Mouse (Mus musculus) hindbrain, embryonic 10.5 days (tissue): ENCODE measurements around the gene Kcnj16. TPM values are rescaled to one million over a fixed set of nuclear protein-coding genes. Genes with fewer than 3 reads are reported as not detected.

Source experiments
- DNase-seq: peaks from one replicate; pipeline ENCODE4 v3.0.0-alpha.2; 2017; ENCODE audit warnings: low spot score
- H3K27ac ChIP-seq: fragments of 300-500 bp; sonication (generic); 2 replicates; pipeline ENCODE4 v1.5.1; 2016; ENCODE audit warnings: mild to moderate bottlenecking, moderate library complexity
- H3K27me3 ChIP-seq: fragments of 300-500 bp; sonication (generic); 2 replicates; pipeline ENCODE4 v1.6.1; 2016; ENCODE audit warnings: mild to moderate bottlenecking; ENCODE audit not compliant: poor library complexity, insufficient read depth, severe bottlenecking
- H3K36me3 ChIP-seq: fragments of 300-500 bp; sonication (generic); 2 replicates; pipeline ENCODE4 v1.6.1; 2016; ENCODE audit warnings: mild to moderate bottlenecking, moderate library complexity
- H3K4me1 ChIP-seq: fragments of 300-500 bp; sonication (generic); replicated peaks from 2 replicates; pipeline ENCODE4 v1.6.1; 2016; ENCODE audit warnings: mild to moderate bottlenecking
- H3K4me3 ChIP-seq: fragments of 300-500 bp; sonication (generic); 2 replicates; pipeline ENCODE4 v1.5.1; 2016; ENCODE audit warnings: mild to moderate bottlenecking, moderate library complexity
- H3K9me3 ChIP-seq: fragments of 300-500 bp; sonication (generic); 2 replicates; pipeline ENCODE4 v1.6.1; 2016; ENCODE audit warnings: mild to moderate bottlenecking, moderate library complexity
- WGBS: fragments of 180-500 bp; shearing (Covaris S2); methylation state at CpG from one replicate; pipeline ENCODE4 v1.1.7; 2016; 5-methylcytosine and 5-hydroxymethylcytosine counted together
- polyA plus RNA-seq: library from polyadenylated mRNA; unstranded; fragments of >200 nt; fragmentation: Nextera tagmentation; extraction: Ambion mirVana; gene quantifications from 2 replicates; pipeline ENCODE4 v1.2.1, GENCODE M21; 2016

Kcnj16 gene
- polyA plus RNA-seq = not detected in 2 replicates

DNA sequence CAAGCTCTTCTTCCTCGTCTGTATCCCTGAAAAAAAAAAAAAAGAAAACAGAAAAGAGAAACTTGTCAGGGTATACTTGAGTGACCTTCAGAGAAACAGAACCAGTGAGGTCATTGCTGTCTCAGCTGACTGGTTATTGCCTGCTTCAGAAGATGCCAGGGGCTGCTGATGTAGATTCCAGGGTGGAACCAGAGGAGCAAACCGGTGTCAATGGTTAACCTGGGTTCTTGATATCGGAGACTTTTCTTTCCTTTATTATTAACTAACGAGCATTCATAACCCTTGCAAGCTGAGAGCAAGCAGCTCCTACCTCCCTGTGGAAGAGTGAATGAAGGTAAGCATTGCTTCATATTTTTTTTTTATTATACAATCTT is at the start of gene Kcnj16:
Gene Kcnj16 (plus strand): TSS at position 272 of the 374 bp plus-strand sequence.
- WGBS = 83% methylated on average over 4 of the region's 4 CpGs
- H3K9me3 ChIP-seq = no peaks in the 10 kb centered on the region
- no peak within 1 kb of the TSS for H3K4me3 ChIP-seq
- H3K4me1 ChIP-seq = no peaks in the 10 kb centered on the region
- no peaks in the 10 kb centered on the region for H3K27me3 ChIP-seq
- DNase-seq = no peak
- no peaks in the 10 kb centered on the region for H3K36me3 ChIP-seq
- H3K27ac ChIP-seq = no peak within 1 kb of the TSS

DNA sequence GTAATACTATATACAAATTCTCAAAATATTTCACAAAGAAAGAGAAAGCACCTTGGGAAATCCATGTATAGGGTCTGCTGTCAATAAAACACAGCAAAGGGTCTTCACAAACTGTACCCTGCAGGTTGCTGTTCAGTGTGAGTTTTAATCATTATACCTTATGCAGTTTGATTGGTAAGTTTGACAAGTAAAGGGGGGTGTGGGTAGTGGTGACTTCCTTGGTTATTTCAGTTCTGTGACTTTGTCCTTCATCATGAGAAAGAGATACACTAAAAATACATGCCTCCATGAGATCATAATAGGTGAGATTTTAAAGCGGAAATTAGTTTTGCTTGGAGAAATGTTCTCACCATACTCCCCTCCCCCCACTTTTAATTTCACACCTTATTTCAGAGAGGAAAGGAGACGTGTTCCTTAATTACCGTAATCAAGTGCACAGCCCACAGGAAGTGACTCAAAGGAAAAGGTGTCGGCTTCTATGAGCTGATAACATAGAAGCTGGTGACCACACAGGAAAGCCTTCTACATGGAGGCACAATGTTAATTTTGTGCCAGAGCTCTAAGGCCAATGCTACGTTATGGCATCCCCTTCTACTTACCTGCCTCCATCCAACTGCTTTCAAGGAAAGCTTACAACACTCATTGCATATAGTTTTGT is 48.9 kb upstream of the Kcnj16 start:
- no peaks in the 10 kb centered on the region for H3K9me3 ChIP-seq
- DNase-seq = no peak
- H3K4me3 ChIP-seq = no peak overlapping the region
- 88% methylated on average over 5 of the region's 5 CpGs for WGBS
- no peak overlapping the region for H3K27ac ChIP-seq
- H3K36me3 ChIP-seq = no peaks in the 10 kb centered on the region
- H3K4me1 ChIP-seq = no peaks in the 10 kb centered on the region
- H3K27me3 ChIP-seq = no peaks in the 10 kb centered on the region

DNA sequence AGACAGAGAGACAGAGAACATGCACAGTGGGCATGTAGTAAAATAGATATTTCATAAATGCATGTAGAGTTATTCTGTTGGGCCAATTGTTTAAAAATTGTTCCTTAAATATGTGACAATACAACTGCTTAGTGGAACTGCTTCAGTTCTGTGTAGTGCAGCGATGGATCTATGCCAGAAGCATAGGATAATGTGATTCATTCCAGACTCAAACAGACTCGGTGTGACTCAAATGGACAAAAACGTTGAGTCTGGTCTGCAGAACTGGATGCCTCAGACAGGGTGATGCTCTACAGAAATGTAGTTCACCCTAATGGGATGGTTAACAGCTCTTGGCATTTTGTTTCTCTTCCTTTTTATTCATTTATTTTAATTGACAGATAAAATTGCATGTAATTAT is 32.1 kb upstream of the Kcnj16 start:
- Histone ChIP-seq H3K27me3 (no peaks in the 10 kb centered on the region), H3K4me1 (no peaks in the 10 kb centered on the region), H3K4me3 (no peak overlapping the region), H3K36me3 (no peaks in the 10 kb centered on the region), H3K9me3 (no peaks in the 10 kb centered on the region), H3K27ac (no peak overlapping the region)
- DNase-seq = no peak
- 81% methylated on average over 3 of the region's 3 CpGs for WGBS

DNA sequence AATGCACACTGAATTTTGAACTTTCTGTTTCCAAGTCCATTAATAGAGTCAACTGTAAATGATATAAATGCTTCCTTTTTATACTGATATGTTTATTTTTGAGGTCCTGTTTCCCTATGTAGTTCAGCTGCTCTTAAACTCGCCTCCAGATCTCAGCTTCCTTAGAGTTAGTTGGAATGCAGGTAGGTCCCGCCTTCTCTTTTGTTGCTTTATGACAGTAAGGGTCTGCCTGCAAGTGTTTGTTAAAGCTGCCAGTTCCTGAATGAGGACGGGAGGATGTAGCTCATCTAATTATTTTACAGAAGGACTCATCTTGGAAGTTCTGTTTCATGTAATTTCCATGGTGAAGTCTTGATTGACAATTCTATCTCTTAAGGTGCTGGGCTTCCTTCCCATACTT is 25.6 kb upstream of the Kcnj16 start:
- peaks cover 13% of the 10 kb centered on the region for H3K4me1 ChIP-seq
- WGBS = 42% methylated on average over 3 of the region's 3 CpGs
- no peak for DNase-seq
- no peaks in the 10 kb centered on the region for H3K9me3 ChIP-seq
- H3K4me3 ChIP-seq = no peak overlapping the region
- no peaks in the 10 kb centered on the region for H3K36me3 ChIP-seq
- peak overlapping the region; percentile 29; the same call in 1 of the 2 replicates for H3K27ac ChIP-seq
- H3K27me3 ChIP-seq = no peaks in the 10 kb centered on the region

DNA sequence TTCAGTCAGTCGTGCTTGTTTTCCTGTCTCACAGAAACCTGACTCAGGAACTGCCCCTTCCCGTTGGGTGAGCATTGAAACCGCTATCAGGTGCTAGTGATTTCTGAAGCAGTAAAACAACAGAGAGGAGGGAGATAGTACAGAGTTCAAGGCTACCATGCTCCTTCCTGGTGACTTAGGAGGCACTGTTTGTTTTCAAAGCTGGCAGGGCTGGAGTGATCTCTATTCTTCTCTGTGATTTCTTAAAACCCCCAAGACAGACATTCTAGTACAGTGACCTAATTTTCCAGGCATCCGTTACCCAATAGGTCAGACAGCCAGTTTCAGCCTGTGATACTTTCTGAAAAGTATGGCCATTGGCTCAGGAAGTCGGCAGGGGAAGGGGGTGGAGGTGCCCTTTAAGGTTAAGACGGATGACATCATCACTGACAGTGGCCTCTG is 25.1 kb upstream of the Kcnj16 start:
- Histone ChIP-seq H3K4me3 (no peak overlapping the region), H3K27ac (peak overlapping the region; percentile 29; the same call in 1 of the 2 replicates), H3K9me3 (no peaks in the 10 kb centered on the region), H3K4me1 (peaks cover 13% of the 10 kb centered on the region), H3K27me3 (no peaks in the 10 kb centered on the region), H3K36me3 (no peaks in the 10 kb centered on the region)
- WGBS = 54% methylated on average over 6 of the region's 6 CpGs
- no peak for DNase-seq

DNA sequence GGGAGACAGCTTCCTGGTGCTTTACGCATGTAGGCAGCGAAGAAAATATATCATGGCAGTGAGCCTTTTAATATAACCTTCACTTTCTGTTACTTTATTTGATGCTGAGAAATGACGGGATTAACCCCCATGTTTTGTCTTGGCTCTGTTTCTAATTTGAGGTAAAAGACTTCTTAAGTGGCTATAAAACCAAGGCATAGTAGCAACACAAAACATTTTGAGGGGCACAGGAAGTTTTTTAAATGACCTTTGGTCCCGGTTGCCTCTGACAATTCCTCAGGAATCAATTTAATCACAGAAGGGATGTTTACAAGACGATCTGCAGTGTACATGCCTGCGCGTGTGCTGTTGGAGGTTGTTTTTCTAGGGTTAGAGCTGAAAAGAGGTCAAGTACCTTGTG is 11.2 kb upstream of the Kcnj16 start:
- Histone ChIP-seq H3K4me1 (peaks cover 7% of the 10 kb centered on the region; the same call in 1 of the 2 replicates), H3K36me3 (no peaks in the 10 kb centered on the region), H3K9me3 (no peaks in the 10 kb centered on the region), H3K4me3 (no peak overlapping the region), H3K27ac (no peak overlapping the region), H3K27me3 (no peaks in the 10 kb centered on the region)
- no peak for DNase-seq
- 63% methylated on average over 7 of the region's 7 CpGs for WGBS

DNA sequence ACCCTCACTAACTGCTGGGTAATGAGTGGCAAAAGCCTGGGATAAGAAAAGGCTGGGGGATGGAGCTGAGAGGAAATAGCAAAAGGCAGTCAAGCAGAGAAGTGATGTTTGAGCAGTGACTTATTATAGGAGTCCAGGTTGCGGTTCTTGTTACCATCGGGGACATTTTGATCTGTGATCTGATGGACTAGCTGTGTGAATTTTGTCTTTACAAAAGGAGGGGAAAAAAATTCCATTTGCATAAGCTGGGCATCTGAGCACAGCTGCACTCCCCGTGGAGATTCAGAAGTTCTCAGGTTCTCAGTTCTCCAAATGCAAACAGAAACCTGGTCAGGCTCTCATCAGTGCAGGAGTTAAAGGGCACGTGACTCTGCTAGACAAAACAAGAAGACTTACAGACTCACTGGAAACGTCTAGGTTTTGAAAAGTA is 6.2 kb upstream of the Kcnj16 start:
- Histone ChIP-seq H3K27ac (0 out of 2 replicates have a peak overlapping the region, but pooled peaks have one; percentile 64), H3K4me1 (peaks cover 15% of the 10 kb centered on the region; the same call in 1 of the 2 replicates), H3K4me3 (no peak overlapping the region), H3K36me3 (no peaks in the 10 kb centered on the region), H3K9me3 (no peaks in the 10 kb centered on the region), H3K27me3 (no peaks in the 10 kb centered on the region)
- peak; percentile 25 for DNase-seq
- 24% methylated on average over 5 of the region's 5 CpGs for WGBS

DNA sequence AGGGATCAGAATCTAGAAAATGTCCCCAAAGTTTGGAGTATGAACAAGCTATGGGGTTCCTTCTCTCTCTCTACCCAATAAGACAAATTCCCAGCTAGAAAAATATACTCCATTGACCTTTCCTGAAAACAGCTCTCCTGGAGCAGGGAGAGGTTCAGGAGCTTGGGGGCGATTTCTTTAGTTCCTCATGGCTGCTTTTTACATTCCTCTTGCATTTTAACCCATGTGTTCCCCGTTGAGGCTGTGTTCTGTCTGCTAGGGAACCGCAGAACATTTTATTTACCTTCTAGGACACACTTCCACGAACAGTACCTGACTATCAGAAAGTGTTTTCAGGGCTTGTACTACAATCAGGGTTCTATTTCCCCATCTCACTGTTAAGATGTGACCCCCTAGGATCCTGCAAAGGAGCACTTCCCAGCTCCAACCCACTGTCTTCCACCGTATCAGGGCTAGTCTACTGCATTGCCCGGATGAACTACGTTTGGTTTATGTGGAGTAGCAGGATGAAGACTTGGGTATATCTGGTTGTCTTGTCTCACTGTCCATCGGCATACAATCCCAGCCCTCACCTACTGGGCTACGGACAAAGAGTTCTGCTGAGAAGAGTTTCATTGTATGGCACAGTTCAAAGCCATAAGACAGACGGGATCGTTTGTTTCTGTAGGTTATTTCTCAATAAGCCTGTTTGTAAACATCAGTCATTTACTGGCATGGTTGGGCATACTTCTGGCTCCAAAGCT is 643 bp upstream of the Kcnj16 start:
- Histone ChIP-seq H3K36me3 (no peaks in the 10 kb centered on the region), H3K27ac (no peak overlapping the region), H3K4me1 (peaks cover 3% of the 10 kb centered on the region; the same call in 1 of the 2 replicates), H3K27me3 (no peaks in the 10 kb centered on the region), H3K4me3 (no peak overlapping the region), H3K9me3 (no peaks in the 10 kb centered on the region)
- WGBS = 79% methylated on average over 11 of the region's 11 CpGs
- no peak for DNase-seq

DNA sequence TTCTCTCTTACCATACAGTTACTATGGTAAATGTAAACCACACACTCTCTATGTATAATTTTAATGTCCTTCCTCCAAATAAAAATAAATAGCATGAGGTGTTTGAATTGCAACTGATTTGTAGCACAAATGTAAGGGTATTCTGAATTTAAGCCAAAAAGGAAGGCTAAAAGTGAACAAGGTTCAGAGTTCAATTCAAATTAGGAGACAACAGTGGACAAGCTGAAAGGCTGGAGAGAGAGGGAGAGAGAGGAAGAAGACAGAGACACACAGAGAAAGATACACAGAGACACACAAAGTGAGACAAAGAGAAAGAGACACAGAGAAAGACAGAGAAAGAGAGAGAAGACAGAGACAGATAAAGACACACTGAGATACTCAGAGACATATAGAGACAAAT is 1.1 kb downstream of the Kcnj16 start:
- Histone ChIP-seq H3K27ac (no peak overlapping the region), H3K4me1 (no peaks in the 10 kb centered on the region), H3K36me3 (no peaks in the 10 kb centered on the region), H3K9me3 (no peaks in the 10 kb centered on the region), H3K4me3 (no peak overlapping the region), H3K27me3 (no peaks in the 10 kb centered on the region)
- no peak for DNase-seq

DNA sequence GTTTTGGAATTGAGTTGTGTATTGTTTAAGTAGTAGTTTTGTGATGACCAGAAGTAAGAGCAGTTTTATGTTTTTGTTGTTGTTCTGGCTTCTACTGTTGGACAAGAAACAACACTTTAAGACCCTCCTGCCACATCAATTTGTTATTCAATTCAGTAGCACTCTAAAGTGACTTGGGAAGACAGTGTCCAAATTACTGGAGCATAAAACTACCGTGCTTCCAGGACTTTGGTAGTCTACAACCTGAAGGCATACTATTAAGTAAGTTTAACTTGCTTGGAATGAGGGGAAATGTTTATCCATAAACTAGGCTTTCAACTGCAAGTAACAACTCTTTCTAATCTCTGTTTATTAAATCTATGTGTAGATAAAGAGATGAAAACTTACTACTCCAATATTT is 17.7 kb downstream of the Kcnj16 start:
- Histone ChIP-seq H3K27me3 (no peaks in the 10 kb centered on the region), H3K27ac (no peak overlapping the region), H3K4me3 (no peak overlapping the region), H3K9me3 (no peaks in the 10 kb centered on the region), H3K36me3 (no peaks in the 10 kb centered on the region), H3K4me1 (no peaks in the 10 kb centered on the region)
- DNase-seq = no peak
- 65% methylated on average over 1 of the region's 1 CpGs for WGBS

DNA sequence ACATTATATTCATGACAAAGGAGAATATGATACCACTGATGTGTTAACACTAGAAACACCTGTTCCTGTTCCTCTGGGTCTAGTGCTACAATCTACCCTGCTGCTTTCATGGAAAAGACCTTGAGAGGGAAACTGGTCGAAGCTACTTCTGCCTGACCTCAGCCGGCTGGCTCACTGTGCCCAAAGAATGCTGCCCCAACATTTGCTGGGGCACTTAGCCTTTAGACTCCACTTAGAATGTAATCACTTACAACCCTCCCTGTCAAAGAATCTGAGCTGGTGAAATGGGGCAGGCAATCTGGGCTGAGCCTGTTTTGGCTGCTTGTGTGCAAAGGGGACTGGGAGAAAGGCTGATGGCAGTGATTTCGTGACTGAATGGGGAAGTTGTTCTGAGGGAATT is 18.1 kb downstream of the Kcnj16 start:
- Histone ChIP-seq H3K4me1 (no peaks in the 10 kb centered on the region), H3K27me3 (no peaks in the 10 kb centered on the region), H3K36me3 (no peaks in the 10 kb centered on the region), H3K27ac (0 out of 2 replicates have a peak overlapping the region, but pooled peaks have one; percentile 37), H3K4me3 (no peak overlapping the region), H3K9me3 (no peaks in the 10 kb centered on the region)
- DNase-seq = no peak
- 48% methylated on average over 3 of the region's 3 CpGs for WGBS

DNA sequence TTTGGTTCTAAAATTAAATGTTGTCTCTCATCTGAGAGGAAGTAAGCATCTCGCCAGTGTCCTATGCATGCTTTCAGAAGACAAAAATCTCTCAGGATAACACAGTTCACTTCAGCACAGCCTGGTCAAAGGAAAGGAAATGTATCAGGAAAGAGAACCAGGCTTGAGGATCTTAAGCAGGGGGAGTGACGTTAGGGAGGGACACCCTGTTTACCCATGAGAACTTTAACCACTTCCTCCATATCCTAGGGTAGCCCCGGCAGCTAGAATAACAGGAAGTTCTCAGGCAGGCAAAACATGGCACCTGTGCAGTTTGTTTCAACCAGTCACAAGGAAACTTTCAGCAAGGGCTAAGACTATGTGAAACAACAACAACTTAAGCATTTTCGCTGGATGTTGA is 25.8 kb downstream of the Kcnj16 start:
- no peaks in the 10 kb centered on the region for H3K9me3 ChIP-seq
- H3K4me1 ChIP-seq = no peaks in the 10 kb centered on the region; the same call in 1 of the 2 replicates
- H3K4me3 ChIP-seq = no peak overlapping the region
- H3K27me3 ChIP-seq = no peaks in the 10 kb centered on the region
- no peak overlapping the region for H3K27ac ChIP-seq
- no peak for DNase-seq
- H3K36me3 ChIP-seq = no peaks in the 10 kb centered on the region
- WGBS = 72% methylated on average over 4 of the region's 4 CpGs

DNA sequence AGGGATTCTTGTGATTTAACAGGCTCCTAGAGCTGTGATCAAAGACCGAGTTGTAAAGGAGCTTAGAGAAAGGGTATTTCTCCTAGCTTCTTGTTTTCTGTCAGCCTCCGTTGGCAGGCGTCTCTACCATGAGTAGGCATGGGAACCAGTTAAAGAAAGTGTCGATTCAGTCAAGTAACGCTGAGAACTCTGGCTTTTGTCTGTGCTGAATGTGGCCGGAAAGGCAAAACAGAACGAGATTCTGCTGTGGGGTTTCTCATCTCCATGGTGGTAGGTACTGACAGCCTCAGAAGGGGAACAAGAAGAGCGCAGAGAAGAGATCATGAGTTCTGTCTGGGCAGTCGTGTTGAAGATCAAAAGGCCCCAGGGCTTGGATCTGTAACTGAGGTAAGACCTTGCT is 29.4 kb downstream of the Kcnj16 start:
- WGBS = 44% methylated on average over 9 of the region's 9 CpGs
- H3K4me1 ChIP-seq = no peaks in the 10 kb centered on the region; the same call in 1 of the 2 replicates
- no peaks in the 10 kb centered on the region for H3K9me3 ChIP-seq
- DNase-seq = no peak
- no peaks in the 10 kb centered on the region for H3K36me3 ChIP-seq
- no peak overlapping the region for H3K27ac ChIP-seq
- no peaks in the 10 kb centered on the region for H3K27me3 ChIP-seq
- H3K4me3 ChIP-seq = no peak overlapping the region
